Mouse (Mus musculus): ENCODE results near the gene Gm49387.

The Gm49387 gene

GRCm38 (mm10) chr14:31662555-31663211 lies 22.0 kb upstream of the Gm49387 start:
- DNase-seq (ENCODE audit: low read depth, low spot score) = peak; percentile 63

GRCm38 (mm10) chr14:31661671-31662554 lies 21.2 kb upstream of the Gm49387 start:
- DNase-seq (ENCODE audit: low read depth, low spot score) = peak; percentile 95

GRCm38 (mm10) chr14:31660312-31661093 lies 19.8 kb upstream of the Gm49387 start:
- DNase-seq (ENCODE audit: low read depth, low spot score) = no peak

GRCm38 (mm10) chr14:31659501-31660181 lies 19.0 kb upstream of the Gm49387 start:
- DNase-seq (ENCODE audit: low read depth, low spot score) = no peak

- no peak for DNase-seq (ENCODE audit: low read depth, low spot score)
Observed at GRCm38 (mm10) chr14:31658126-31658680, 17.5 kb upstream of the Gm49387 start.

GRCm38 (mm10) chr14:31656857-31657645 lies 16.4 kb upstream of the Gm49387 start:
- DNase-seq (ENCODE audit: low read depth, low spot score) = peak; percentile 78

GRCm38 (mm10) chr14:31656386-31656785 lies 15.7 kb upstream of the Gm49387 start:
- no peak for DNase-seq (ENCODE audit: low read depth, low spot score)

- no peak for DNase-seq (ENCODE audit: low read depth, low spot score)
Observed at GRCm38 (mm10) chr14:31655406-31655805, 14.7 kb upstream of the Gm49387 start.

GRCm38 (mm10) chr14:31654816-31655215 lies 14.1 kb upstream of the Gm49387 start:
- no peak for DNase-seq (ENCODE audit: low read depth, low spot score)

GRCm38 (mm10) chr14:31653101-31653875 lies 12.6 kb upstream of the Gm49387 start:
- no peak for DNase-seq (ENCODE audit: low read depth, low spot score)

- no peak for DNase-seq (ENCODE audit: low read depth, low spot score)
Observed at GRCm38 (mm10) chr14:31652624-31653023, 11.9 kb upstream of the Gm49387 start.

GRCm38 (mm10) chr14:31652106-31652505 lies 11.4 kb upstream of the Gm49387 start:
- DNase-seq (ENCODE audit: low read depth, low spot score) = no peak

- no peak for DNase-seq (ENCODE audit: low read depth, low spot score)
Observed at GRCm38 (mm10) chr14:31651206-31651605, 10.5 kb upstream of the Gm49387 start.

- no peak for DNase-seq (ENCODE audit: low read depth, low spot score)
Observed at GRCm38 (mm10) chr14:31650347-31650746, 9.7 kb upstream of the Gm49387 start.

GRCm38 (mm10) chr14:31647991-31648390 lies 7.3 kb upstream of the Gm49387 start:
- DNase-seq (ENCODE audit: low read depth, low spot score) = no peak

GRCm38 (mm10) chr14:31645920-31646319 lies 5.2 kb upstream of the Gm49387 start:
- no peak for DNase-seq (ENCODE audit: low read depth, low spot score)

GRCm38 (mm10) chr14:31644931-31645547 lies 4.4 kb upstream of the Gm49387 start:
- DNase-seq (ENCODE audit: low read depth, low spot score) = no peak

GRCm38 (mm10) chr14:31644183-31644830 lies 3.6 kb upstream of the Gm49387 start:
- DNase-seq (ENCODE audit: low read depth, low spot score) = no peak
